Mouse (Mus musculus): ENCODE results near the gene Atp6v1e2. TPM values are rescaled to one million over a fixed set of nuclear protein-coding genes. Genes with fewer than 3 reads are reported as not detected.
A peak's percentile ranks its signal among the peaks of the same experiment; 100 is the strongest.

The Atp6v1e2 gene
- total and polyA plus RNA-seq, 2 experiments from 2014 or later, result 0.24 TPM; not detected in 1

DNA sequence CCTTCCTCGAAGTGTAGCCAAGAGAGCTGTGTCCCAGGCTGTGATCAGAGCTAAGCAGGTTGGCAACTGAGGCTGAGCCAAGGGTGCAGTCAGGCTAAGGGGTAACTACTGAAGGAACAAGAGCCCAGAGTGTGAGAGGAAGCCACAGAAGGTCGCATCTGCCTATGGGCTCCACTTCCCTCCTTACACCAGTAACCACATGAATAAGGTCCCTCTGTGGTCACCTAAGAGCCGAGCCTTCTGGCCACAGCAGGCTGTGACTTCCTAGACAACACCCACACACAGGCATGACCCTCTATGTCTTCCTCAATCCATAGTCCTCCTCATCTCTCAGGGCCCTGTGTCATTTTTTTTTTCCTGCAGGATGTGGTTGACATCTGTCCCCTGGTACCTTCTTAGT, 43.5 kb downstream of the Atp6v1e2 start:
- no peak overlapping the region for H3K9ac ChIP-seq (replicated peaks; ENCODE audit: low read length)
- H3K9me3 ChIP-seq (ENCODE audit: low read length), result no peaks in the 10 kb centered on the region
- 0 out of 2 replicates have a peak overlapping the region, but pooled peaks have one; percentile 1 for H3K27ac ChIP-seq
- no peaks in the 10 kb centered on the region for H3K36me3 ChIP-seq (ENCODE audit: insufficient read depth, low read length)
- H3K4me1 ChIP-seq (ENCODE audit: insufficient read depth, low read length), result peaks cover 10% of the 10 kb centered on the region
- H3K4me2 ChIP-seq (ENCODE audit: low read depth, low read length), result no peak overlapping the region
- WGBS, result 54% methylated on average over 2 of the region's 3 CpGs
- H3K27me3 ChIP-seq (ENCODE audit: insufficient read depth, low read length), result no peaks in the 10 kb centered on the region
- TF ChIP-seq CTCF (IDR thresholded peaks at IDR 0.05; ENCODE audit: low read depth), result no peak
- no peak overlapping the region for H3K4me3 ChIP-seq (ENCODE audit: low read length)
- ATAC-seq (no peak), DNase-seq (ENCODE audit: low spot score) (no peak)

GRCm38 (mm10) chr17:86903596-86903995, 44.1 kb downstream of the Atp6v1e2 start:
- WGBS, result 32% methylated on average over 7 of the region's 7 CpGs

DNA sequence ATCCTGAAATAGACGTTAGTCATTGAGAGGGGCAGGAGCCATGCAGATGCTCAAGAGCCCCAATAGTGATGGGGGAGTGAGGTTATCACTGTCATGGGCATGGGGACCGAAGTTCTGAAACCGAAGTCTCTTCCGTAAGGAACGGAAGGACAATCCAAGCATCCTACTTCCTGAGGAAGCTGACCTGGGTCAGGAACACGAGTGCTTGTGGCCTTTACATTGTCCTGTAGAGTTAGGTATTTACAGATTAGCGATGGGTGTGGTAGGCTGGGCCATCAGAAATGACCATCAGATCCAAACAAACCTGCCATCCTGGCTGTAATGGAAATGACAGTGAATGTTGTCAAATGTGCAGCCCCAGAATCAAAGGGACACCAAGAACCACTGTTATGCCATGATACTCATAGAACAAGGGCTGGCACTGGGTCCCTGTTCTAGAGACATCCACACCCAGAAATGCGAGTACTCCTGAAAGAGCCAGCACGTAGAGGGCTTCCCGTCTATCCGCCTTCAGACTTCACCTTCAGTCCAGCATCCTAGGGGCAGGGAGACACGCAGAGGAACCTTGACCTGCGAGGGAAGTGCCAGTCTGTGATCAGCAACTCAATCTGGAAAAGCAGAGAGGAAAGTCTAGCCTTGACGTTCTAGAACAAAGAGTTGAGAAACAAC, 45.2 kb downstream of the Atp6v1e2 start:
- H3K27ac ChIP-seq, result no peak overlapping the region
- H3K36me3 ChIP-seq (ENCODE audit: insufficient read depth, low read length), result no peaks in the 10 kb centered on the region
- no peak overlapping the region for H3K9ac ChIP-seq (replicated peaks; ENCODE audit: low read length)
- H3K4me3 ChIP-seq (ENCODE audit: low read length), result no peak overlapping the region
- H3K9me3 ChIP-seq (ENCODE audit: low read length), result no peaks in the 10 kb centered on the region
- TF ChIP-seq CTCF (IDR thresholded peaks at IDR 0.05; ENCODE audit: low read depth), result no peak
- H3K4me2 ChIP-seq (ENCODE audit: low read depth, low read length), result no peak overlapping the region
- 93% methylated on average over 14 of the region's 14 CpGs for WGBS
- DNase-seq (ENCODE audit: low spot score), result no peak
- no peaks in the 10 kb centered on the region for H3K27me3 ChIP-seq (ENCODE audit: insufficient read depth, low read length)
- H3K4me1 ChIP-seq (ENCODE audit: insufficient read depth, low read length), result peaks cover 10% of the 10 kb centered on the region
- no peak for ATAC-seq

More at GRCm38 (mm10) chr17:86903596-86903995, 44.1 kb downstream of the Atp6v1e2 start:
- no peaks in the 10 kb centered on the region for H3K36me3 ChIP-seq (ENCODE audit: insufficient read depth, low read length)
- no peaks in the 10 kb centered on the region for H3K9me3 ChIP-seq (ENCODE audit: low read length)
- H3K4me3 ChIP-seq (ENCODE audit: low read length), result no peak overlapping the region
- no peak for TF ChIP-seq CTCF (IDR thresholded peaks at IDR 0.05; ENCODE audit: low read depth)
- H3K9ac ChIP-seq (replicated peaks; ENCODE audit: low read length), result no peak overlapping the region
- H3K4me1 ChIP-seq (ENCODE audit: insufficient read depth, low read length), result peaks cover 10% of the 10 kb centered on the region
- H3K27me3 ChIP-seq (ENCODE audit: insufficient read depth, low read length), result no peaks in the 10 kb centered on the region
- H3K4me2 ChIP-seq (ENCODE audit: low read depth, low read length), result no peak overlapping the region
- H3K27ac ChIP-seq, result no peak overlapping the region
- ATAC-seq (peak; percentile 38; the same call in 1 of the 2 replicates), DNase-seq (ENCODE audit: low spot score) (peak; percentile 18)

DNA sequence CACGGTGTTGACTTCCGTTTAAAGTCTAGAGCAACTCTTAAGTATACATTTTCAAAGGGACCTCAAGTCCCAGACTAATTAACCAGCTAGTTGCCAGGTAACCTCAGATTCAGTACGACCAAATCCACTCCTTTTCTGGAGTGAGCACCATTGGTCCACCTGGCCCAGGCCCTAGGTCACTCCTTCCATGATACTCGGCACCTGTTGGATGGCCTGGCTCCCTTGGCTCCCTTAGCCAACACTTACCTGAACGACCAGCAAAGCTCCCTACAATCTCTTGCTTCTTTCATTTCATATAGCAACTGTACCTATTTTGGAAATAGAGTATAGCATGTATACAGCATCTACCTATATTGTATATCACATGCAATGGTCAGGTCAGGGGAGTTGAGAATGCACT, 47.1 kb downstream of the Atp6v1e2 start:
- Histone ChIP-seq H3K4me3 (ENCODE audit: low read length) (no peak overlapping the region), H3K4me2 (ENCODE audit: low read depth, low read length) (no peak overlapping the region), H3K27me3 (ENCODE audit: insufficient read depth, low read length) (no peaks in the 10 kb centered on the region), H3K36me3 (ENCODE audit: insufficient read depth, low read length) (no peaks in the 10 kb centered on the region), H3K9ac (replicated peaks; ENCODE audit: low read length) (no peak overlapping the region), H3K27ac (no peak overlapping the region), H3K9me3 (ENCODE audit: low read length) (no peaks in the 10 kb centered on the region), H3K4me1 (ENCODE audit: insufficient read depth, low read length) (peaks cover 10% of the 10 kb centered on the region)
- ATAC-seq, result no peak
- no peak for DNase-seq (ENCODE audit: low spot score)
- TF ChIP-seq CTCF (IDR thresholded peaks at IDR 0.05; ENCODE audit: low read depth), result no peak
- WGBS, result 78% methylated on average over 5 of the region's 5 CpGs

- Histone ChIP-seq H3K27me3 (ENCODE audit: insufficient read depth, low read length) (no peaks in the 10 kb centered on the region), H3K9me3 (ENCODE audit: low read length) (no peaks in the 10 kb centered on the region), H3K4me1 (ENCODE audit: insufficient read depth, low read length) (peaks cover 7% of the 10 kb centered on the region), H3K4me3 (ENCODE audit: low read length) (no peak overlapping the region), H3K9ac (replicated peaks; ENCODE audit: low read length) (no peak overlapping the region), H3K27ac (no peak overlapping the region), H3K36me3 (ENCODE audit: insufficient read depth, low read length) (no peaks in the 10 kb centered on the region), H3K4me2 (ENCODE audit: low read depth, low read length) (no peak overlapping the region)
- no peak for TF ChIP-seq CTCF (IDR thresholded peaks at IDR 0.05; ENCODE audit: low read depth)
- WGBS, result 83% methylated on average over 5 of the region's 5 CpGs
- DNase-seq (ENCODE audit: low spot score) (no peak), ATAC-seq (no peak)
Measured at GRCm38 (mm10) chr17:86899821-86900220, 47.9 kb downstream of the Atp6v1e2 start.

GRCm38 (mm10) chr17:86897486-86898165, 50.1 kb downstream of the Atp6v1e2 start:
- Histone ChIP-seq H3K27ac (no peak overlapping the region), H3K4me3 (ENCODE audit: low read length) (no peak overlapping the region), H3K9me3 (ENCODE audit: low read length) (no peaks in the 10 kb centered on the region), H3K4me2 (ENCODE audit: low read depth, low read length) (no peak overlapping the region), H3K27me3 (ENCODE audit: insufficient read depth, low read length) (no peaks in the 10 kb centered on the region), H3K4me1 (ENCODE audit: insufficient read depth, low read length) (no peaks in the 10 kb centered on the region), H3K9ac (replicated peaks; ENCODE audit: low read length) (no peak overlapping the region), H3K36me3 (ENCODE audit: insufficient read depth, low read length) (no peaks in the 10 kb centered on the region)
- ATAC-seq (no peak), DNase-seq (ENCODE audit: low spot score) (no peak)
- TF ChIP-seq CTCF (IDR thresholded peaks at IDR 0.05; ENCODE audit: low read depth), result no peak
- WGBS, result 79% methylated on average over 6 of the region's 6 CpGs

- no peak overlapping the region for H3K9ac ChIP-seq (replicated peaks; ENCODE audit: low read length)
- no peak overlapping the region for H3K4me3 ChIP-seq (ENCODE audit: low read length)
- no peak overlapping the region for H3K27ac ChIP-seq
- no peaks in the 10 kb centered on the region for H3K9me3 ChIP-seq (ENCODE audit: low read length)
- DNase-seq (ENCODE audit: low spot score) (no peak), ATAC-seq (no peak)
- no peaks in the 10 kb centered on the region for H3K36me3 ChIP-seq (ENCODE audit: insufficient read depth, low read length)
- H3K4me1 ChIP-seq (ENCODE audit: insufficient read depth, low read length), result no peaks in the 10 kb centered on the region
- 58% methylated on average over 4 of the region's 4 CpGs for WGBS
- H3K27me3 ChIP-seq (ENCODE audit: insufficient read depth, low read length), result no peaks in the 10 kb centered on the region
- no peak for TF ChIP-seq CTCF (IDR thresholded peaks at IDR 0.05; ENCODE audit: low read depth)
- H3K4me2 ChIP-seq (ENCODE audit: low read depth, low read length), result no peak overlapping the region
Measured at GRCm38 (mm10) chr17:86895191-86895590, 52.5 kb downstream of the Atp6v1e2 start.

Other genes with a start within 250 kb of the Atp6v1e2 start
- gene Epas1, start 194.2 kb downstream of the Atp6v1e2 start, total RNA-seq (2014; rRNA removed), result 16.7 and 18.1 TPM in 2 replicates
- 5.3 and 5.6 TPM in 2 replicates for gene Epas1, start 194.2 kb downstream of the Atp6v1e2 start, polyA plus RNA-seq (2015; fragmentation: Nextera tagmentation; extraction: Ambion mirVana)
- not detected in 2 replicates for gene Tmem247, start 30.5 kb downstream of the Atp6v1e2 start, total RNA-seq (2014; rRNA removed)
- not detected in 2 replicates for gene Tmem247, start 30.5 kb downstream of the Atp6v1e2 start, polyA plus RNA-seq (2015; fragmentation: Nextera tagmentation; extraction: Ambion mirVana)
- 24.1 and 51.7 TPM in 2 replicates for gene Rhoq, start 15.2 kb upstream of the Atp6v1e2 start, total RNA-seq (2014; rRNA removed)
- gene Rhoq, start 15.2 kb upstream of the Atp6v1e2 start, polyA plus RNA-seq (2015; fragmentation: Nextera tagmentation; extraction: Ambion mirVana), result 5.9 and 6.7 TPM in 2 replicates
- gene Pigf, start 77.5 kb upstream of the Atp6v1e2 start, total RNA-seq (2014; rRNA removed), result 12.8 and 15.7 TPM in 2 replicates
- 31.3 and 33.3 TPM in 2 replicates for gene Pigf, start 77.5 kb upstream of the Atp6v1e2 start, polyA plus RNA-seq (2015; fragmentation: Nextera tagmentation; extraction: Ambion mirVana)
- gene Cript, start 77.7 kb upstream of the Atp6v1e2 start, total RNA-seq (2014; rRNA removed), result 37.3 and 53.7 TPM in 2 replicates
- 184 and 186 TPM in 2 replicates for gene Cript, start 77.7 kb upstream of the Atp6v1e2 start, polyA plus RNA-seq (2015; fragmentation: Nextera tagmentation; extraction: Ambion mirVana)
- gene Socs5, start 159.8 kb upstream of the Atp6v1e2 start, total RNA-seq (2014; rRNA removed), result 13.8 and 18.9 TPM in 2 replicates
- gene Socs5, start 159.8 kb upstream of the Atp6v1e2 start, polyA plus RNA-seq (2015; fragmentation: Nextera tagmentation; extraction: Ambion mirVana), result 12.3 and 13.7 TPM in 2 replicates